Comparison of ENCODE assay signal across 8 mouse cellular contexts in genomic region chr5:19907983-19908705, GRCm38 (mm10).
DNase-seq lines count a peak whose midpoint lies in the region; ATAC-seq lines count a peak whose summit lies in the region.

No protein-coding gene starts in this region.

- 4% methylated on average over 16 of the region's 16 CpGs for WGBS in forebrain, embryonic 12.5 days
- 2% methylated on average over 16 of the region's 16 CpGs for WGBS in midbrain, embryonic 14.5 days

- H3K4me3 ChIP-seq in forebrain, embryonic 12.5 days (replicated peaks) = peak overlapping the region; percentile 53
- peak overlapping the region; percentile 56 for H3K4me3 ChIP-seq in midbrain, embryonic 14.5 days (replicated peaks; ENCODE audit: low read depth, low read length)

- H3K27me3 ChIP-seq in forebrain, embryonic 12.5 days = no peaks in the 10 kb centered on the region
- no peaks in the 10 kb centered on the region for H3K27me3 ChIP-seq in midbrain, embryonic 14.5 days (ENCODE audit: control insufficient read depth, insufficient read depth, low read length)

- H3K9me3 ChIP-seq in forebrain, embryonic 12.5 days = no peaks in the 10 kb centered on the region
- no peaks in the 10 kb centered on the region for H3K9me3 ChIP-seq in midbrain, embryonic 14.5 days (ENCODE audit: control insufficient read depth, low read length)

- peaks cover 14% of the 10 kb centered on the region for H3K4me1 ChIP-seq in forebrain, embryonic 12.5 days
- H3K4me1 ChIP-seq in midbrain, embryonic 14.5 days (ENCODE audit: control insufficient read depth, insufficient read depth, low read length) = 0 out of 2 replicates have a peak, but pooled peaks cover 5% of the 10 kb centered on the region

- H3K36me3 ChIP-seq in forebrain, embryonic 12.5 days (replicated peaks) = no peaks in the 10 kb centered on the region
- H3K36me3 ChIP-seq in midbrain, embryonic 14.5 days (ENCODE audit: control insufficient read depth, insufficient read depth, low read length) = no peaks in the 10 kb centered on the region

- peak overlapping the region; percentile 73 for H3K4me2 ChIP-seq in forebrain, embryonic 12.5 days
- peak overlapping the region; percentile 54 for H3K4me2 ChIP-seq in midbrain, embryonic 14.5 days (ENCODE audit: low read length)

- ATAC-seq in forebrain, embryonic 12.5 days (ENCODE audit: low FRiP score) = peak; percentile 69
- peak; percentile 60; the same call in 1 of the 2 replicates for ATAC-seq in midbrain, embryonic 14.5 days (ENCODE audit: low FRiP score, low TSS enrichment)
- ATAC-seq in monocyte, adult 5-6 weeks (replicated peaks; ENCODE audit: insufficient number of reproducible peaks, low FRiP score, low TSS enrichment, poor library complexity, severe bottlenecking) = no peak
- ATAC-seq in activated CD4-positive, CD25-positive, alpha-beta regulatory T cell, adult 4 months = no peak

- peak overlapping the region; percentile 67 for H3K27ac ChIP-seq in forebrain, embryonic 12.5 days
- H3K27ac ChIP-seq in midbrain, embryonic 14.5 days (replicated peaks; ENCODE audit: low read depth, low read length) = peak overlapping the region; percentile 86

- peak overlapping the region; percentile 62 for H3K9ac ChIP-seq in forebrain, embryonic 12.5 days
- H3K9ac ChIP-seq in midbrain, embryonic 14.5 days (replicated peaks; ENCODE audit: low read length) = peak overlapping the region; percentile 72

- DNase-seq in cerebellum, adult 11-12 months = peak; percentile 3
- DNase-seq in cerebellum, adult 9-11 months = no peak
- peak; percentile 6 for DNase-seq in ES-CJ7 (ENCODE audit: low read depth, low spot score)
- DNase-seq in layer of hippocampus, adult 8-10 months (ENCODE audit: low spot score in 2 of 2) = peak; percentile 35 to 37
- DNase-seq in midbrain, embryonic 14.5 days = peak; percentile 75

Comparison
In these comparisons a context has a peak if more than half of its experiments do, and no peak if none do; other contexts are left out.
1. ATAC-seq: peak in forebrain, embryonic 12.5 days (single experiment) and midbrain, embryonic 14.5 days (single experiment); none in monocyte, adult 5-6 weeks (single experiment) and activated CD4-positive, CD25-positive, alpha-beta regulatory T cell, adult 4 months (single experiment).